Mouse (Mus musculus) cerebellum, adult 18-20 months (tissue): ENCODE data around the gene Apoa4.

ENCODE experiments used
- DNase-seq, 2 experiments: peaks; one replicate each; pipeline ENCODE4 v3.0.0; 2021

The Apoa4 gene

GRCm38 (mm10) chr9:46282631-46283436 lies 42.3 kb downstream of the Apoa4 start, which contains the start of gene Bud13:
Gene Bud13, plus strand, starts transcription at chr9:46283008.
- peak; percentile 90 to 92 for DNase-seq
